Mouse (Mus musculus) limb, embryonic 13.5 days (tissue): ENCODE results near the gene Naa80. TPM values are rescaled to one million over a fixed set of nuclear protein-coding genes. Genes with fewer than 3 reads are reported as not detected.

Experiments used
- ATAC-seq: fragments of 200-750 bp; cut with Nextera tagmentation; 2 replicates; pipeline ENCODE4 v1.8.0; 2017; ENCODE audit warnings: low read depth, moderate number of reproducible peaks, moderate TSS enrichment; ENCODE audit not compliant: low FRiP score
- H3K27ac ChIP-seq: fragments of 300-500 bp; sonication (generic); 2 replicates; pipeline ENCODE4 v1.5.1; 2015; ENCODE audit warnings: inconsistent platforms, mild to moderate bottlenecking, moderate library complexity
- H3K27me3 ChIP-seq: fragments of 300-500 bp; sonication (generic); 2 replicates; pipeline ENCODE4 v1.6.1; 2015; ENCODE audit warnings: mild to moderate bottlenecking, inconsistent platforms
- H3K36me3 ChIP-seq: fragments of 300-500 bp; sonication (generic); 2 replicates; pipeline ENCODE4 v1.6.1; 2015; ENCODE audit warnings: inconsistent platforms, mild to moderate bottlenecking, moderate library complexity
- H3K4me1 ChIP-seq: fragments of 300-500 bp; sonication (generic); 2 replicates; pipeline ENCODE4 v1.6.1; 2015; ENCODE audit warnings: inconsistent platforms
- H3K4me2 ChIP-seq: fragments of 300-500 bp; sonication (generic); replicated peaks from 2 replicates; pipeline ENCODE4 v1.6.1; 2015; ENCODE audit warnings: inconsistent platforms, mild to moderate bottlenecking, moderate library complexity
- H3K4me3 ChIP-seq: fragments of 300-500 bp; sonication (generic); 2 replicates; pipeline ENCODE4 v1.5.1; 2015; ENCODE audit warnings: moderate library complexity, mild to moderate bottlenecking, inconsistent platforms
- H3K9ac ChIP-seq: fragments of 300-500 bp; sonication (generic); 2 replicates; pipeline ENCODE4 v1.6.1; 2015; ENCODE audit warnings: mild to moderate bottlenecking, inconsistent platforms
- H3K9me3 ChIP-seq: fragments of 300-500 bp; sonication (generic); 2 replicates; pipeline ENCODE4 v1.6.1; 2016; ENCODE audit warnings: inconsistent platforms
- WGBS: fragments of 180-500 bp; shearing (Covaris S2); methylation state at CpG from one replicate; pipeline ENCODE4 v1.1.7; 2015; 5-methylcytosine and 5-hydroxymethylcytosine counted together
- polyA plus RNA-seq: library from polyadenylated mRNA; unstranded; fragments of >200 nt; fragmentation: Nextera tagmentation; extraction: Ambion mirVana; gene quantifications from 2 replicates; pipeline ENCODE4 v1.2.1, GENCODE M21; 2015

Gene Naa80
- polyA plus RNA-seq, 1 experiment from 2014 or later: 19.6 TPM

DNA sequence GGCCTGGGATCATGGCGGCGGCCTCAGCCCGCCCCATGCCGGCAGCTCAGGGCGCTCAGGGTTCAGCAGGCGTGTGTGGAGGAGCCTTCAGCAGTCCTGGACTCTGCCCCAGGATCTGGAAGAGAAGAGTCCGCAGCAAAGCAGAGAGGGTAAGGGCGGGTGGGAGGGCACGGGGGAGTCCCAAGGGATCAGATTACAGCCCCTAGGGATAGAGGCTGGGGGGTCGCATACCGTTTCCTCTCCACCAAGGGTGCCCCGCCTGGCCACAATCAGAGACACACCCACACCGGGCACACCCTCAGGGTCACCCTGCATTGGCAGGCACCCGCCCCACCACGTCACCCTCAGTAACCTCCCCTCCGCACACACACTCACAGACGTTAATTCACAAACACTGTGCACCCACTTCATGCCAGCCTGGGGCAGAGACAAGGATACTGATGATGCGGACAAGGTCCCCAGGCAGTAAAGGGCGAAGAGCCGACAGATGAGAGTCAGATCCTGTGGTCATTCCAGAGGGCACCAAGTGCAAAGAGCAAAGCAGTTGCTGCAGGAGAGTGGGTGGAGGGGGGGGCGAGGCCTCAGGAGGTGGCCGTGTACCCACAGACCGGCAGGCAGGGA lies 26.5 kb downstream of the Naa80 start:
- Histone ChIP-seq H3K4me1 (peaks cover 77% of the 10 kb centered on the region), H3K27me3 (0 out of 2 replicates have a peak, but pooled peaks cover 2% of the 10 kb centered on the region), H3K36me3 (no peaks in the 10 kb centered on the region), H3K9ac (peak overlapping the region; percentile 45; the same call in 1 of the 2 replicates), H3K4me2 (peak overlapping the region; percentile 63), H3K27ac (peak overlapping the region; percentile 65; the same call in 1 of the 2 replicates), H3K9me3 (no peaks in the 10 kb centered on the region), H3K4me3 (no peak overlapping the region)
- ATAC-seq: no peak
- WGBS: 32% methylated on average over 23 of the region's 23 CpGs

DNA sequence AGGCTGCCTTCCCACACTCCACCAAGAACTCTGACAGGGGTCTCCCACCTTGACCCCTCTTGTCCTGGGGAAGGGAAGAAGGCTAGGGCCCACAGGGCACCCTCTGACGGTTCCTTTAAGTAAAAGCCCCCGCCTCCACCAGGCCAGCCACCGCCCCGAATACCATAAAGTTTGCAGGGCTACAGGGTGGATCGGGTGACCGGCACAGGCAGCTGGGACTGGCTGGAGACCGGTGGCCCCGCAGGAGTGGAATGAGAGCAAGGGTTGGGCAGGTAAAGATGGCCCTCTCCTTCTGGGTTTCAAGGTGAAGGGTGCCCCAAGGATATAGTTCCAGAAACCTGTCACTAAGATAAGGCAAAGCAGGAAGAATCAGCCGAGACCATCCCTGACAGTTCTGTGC lies 27.9 kb downstream of the Naa80 start:
- Histone ChIP-seq H3K27me3 (no peaks in the 10 kb centered on the region), H3K4me2 (peak overlapping the region; percentile 63), H3K4me3 (peak overlapping the region; percentile 33), H3K36me3 (no peaks in the 10 kb centered on the region), H3K4me1 (peaks cover 92% of the 10 kb centered on the region), H3K9me3 (no peaks in the 10 kb centered on the region), H3K27ac (peak overlapping the region; percentile 67), H3K9ac (peak overlapping the region; percentile 62)
- 3% methylated on average over 9 of the region's 9 CpGs for WGBS
- no peak for ATAC-seq

DNA sequence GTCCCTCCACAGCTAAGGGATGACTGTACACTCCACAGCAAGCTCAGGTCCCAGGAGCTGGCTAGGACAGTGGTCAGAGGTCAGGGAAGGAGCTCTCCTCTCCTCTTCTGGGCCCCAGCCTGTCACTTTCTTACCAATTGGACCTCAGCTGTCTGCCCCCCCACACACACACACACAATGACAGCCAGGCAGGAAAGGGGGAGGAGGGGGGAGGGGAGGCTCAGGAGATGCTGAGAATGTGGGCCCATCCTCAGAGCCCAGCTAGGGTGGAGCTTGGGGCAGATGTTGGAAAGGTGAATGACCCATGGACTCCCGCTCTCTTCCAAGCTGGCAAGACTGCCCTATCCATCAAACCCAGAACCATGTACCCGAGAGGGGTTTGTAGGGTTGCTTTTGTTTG lies 28.3 kb downstream of the Naa80 start:
- Histone ChIP-seq H3K27ac (peak overlapping the region; percentile 67), H3K9me3 (no peaks in the 10 kb centered on the region), H3K4me3 (peak overlapping the region; percentile 33), H3K27me3 (no peaks in the 10 kb centered on the region), H3K9ac (peak overlapping the region; percentile 62), H3K36me3 (no peaks in the 10 kb centered on the region), H3K4me1 (peaks cover 93% of the 10 kb centered on the region), H3K4me2 (peak overlapping the region; percentile 63)
- 65% methylated on average over 2 of the region's 2 CpGs for WGBS
- no peak for ATAC-seq

DNA sequence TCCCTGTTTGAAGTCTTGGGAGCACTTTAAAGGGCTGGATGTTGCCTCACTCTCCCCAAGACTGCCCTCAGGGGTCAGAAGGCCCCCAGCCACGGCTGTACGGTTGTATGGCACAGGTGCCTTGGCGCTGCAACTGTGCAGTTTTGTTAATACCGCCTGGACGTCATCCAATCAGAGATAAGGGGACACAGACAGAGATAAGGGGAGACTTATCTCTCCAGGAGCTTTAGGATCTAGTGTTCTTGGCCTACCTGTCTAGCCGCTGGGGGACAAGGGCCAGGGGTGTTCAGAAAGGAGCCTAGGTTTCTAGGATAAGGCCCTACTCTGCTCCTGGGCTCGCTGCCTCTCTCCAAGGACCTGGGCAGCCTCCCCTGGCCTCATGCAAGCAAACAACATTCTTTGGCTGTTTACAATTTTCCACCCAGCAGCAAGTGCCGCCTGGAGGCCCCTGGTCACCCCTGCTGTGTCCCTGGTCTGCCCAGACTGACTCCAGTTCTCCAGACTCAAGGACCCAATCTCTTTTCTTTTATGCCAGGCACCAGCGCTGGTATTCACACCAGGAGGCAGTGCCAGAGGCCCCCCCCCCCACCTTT lies 29.1 kb downstream of the Naa80 start:
- WGBS: 52% methylated on average over 9 of the region's 9 CpGs
- ATAC-seq: no peak
- Histone ChIP-seq H3K4me3 (no peak overlapping the region), H3K4me1 (peaks cover 91% of the 10 kb centered on the region), H3K27ac (peak overlapping the region; percentile 67; the same call in 1 of the 2 replicates), H3K9me3 (no peaks in the 10 kb centered on the region), H3K36me3 (no peaks in the 10 kb centered on the region), H3K9ac (peak overlapping the region; percentile 35), H3K27me3 (no peaks in the 10 kb centered on the region), H3K4me2 (peak overlapping the region; percentile 63)

GRCm38 (mm10) chr9:107608741-107609432 lies 30.2 kb downstream of the Naa80 start, which contains the start of gene Sema3b:
Gene Sema3b (minus strand): TSS chr9:107609229.
- Histone ChIP-seq H3K4me1 (peaks cover 88% of the 10 kb centered on the region), H3K9me3 (no peaks in the 10 kb centered on the region), H3K27ac (peak within 1 kb of the TSS; percentile 67), H3K4me3 (no peak within 1 kb of the TSS), H3K36me3 (peaks cover 3% of the 10 kb centered on the region), H3K4me2 (peak within 1 kb of the TSS; percentile 63), H3K27me3 (no peaks in the 10 kb centered on the region), H3K9ac (peak within 1 kb of the TSS; percentile 35)
- 38% methylated on average over 11 of the region's 12 CpGs for WGBS
- peak; percentile 14; the same call in 1 of the 2 replicates for ATAC-seq

GRCm38 (mm10) chr9:107609433-107609830 lies 30.7 kb downstream of the Naa80 start:
- Histone ChIP-seq H3K4me1 (peaks cover 82% of the 10 kb centered on the region), H3K9ac (no peak overlapping the region)

DNA sequence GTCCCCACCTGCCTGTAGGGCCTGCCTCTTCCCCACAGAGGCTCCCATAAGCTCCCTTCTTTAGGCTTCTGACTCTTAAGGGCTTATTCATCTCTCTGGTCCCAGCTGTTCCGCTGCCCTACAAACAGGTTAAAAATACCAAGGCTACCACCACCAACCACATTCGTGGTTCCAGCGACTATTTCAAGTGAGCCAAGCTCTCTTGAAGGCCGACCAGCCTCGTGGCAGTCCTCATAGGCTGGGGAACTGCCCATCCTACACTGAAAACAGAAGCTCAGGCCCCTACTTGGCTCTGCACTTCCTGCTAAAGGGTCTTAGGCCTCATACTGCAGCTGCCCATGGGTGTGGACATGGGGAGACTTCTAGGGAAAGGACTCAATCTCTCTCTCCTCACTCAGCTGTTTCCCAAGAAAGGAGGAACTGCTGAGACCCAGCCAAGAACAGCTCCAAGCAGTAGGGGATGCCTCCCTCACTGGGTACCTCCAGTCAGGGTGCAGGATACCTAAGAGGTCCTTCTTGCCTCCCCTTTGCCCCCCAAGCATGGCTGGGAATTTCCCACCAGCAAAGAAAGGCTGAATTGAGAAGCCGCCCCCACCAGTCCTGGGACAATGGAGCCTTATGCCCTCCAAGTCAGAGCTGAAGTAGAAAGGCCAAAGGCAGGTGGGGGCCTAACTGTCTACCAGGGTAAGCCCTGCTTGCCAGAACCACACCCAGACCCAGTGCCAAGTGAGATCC lies 32.9 kb downstream of the Naa80 start:
- no peaks in the 10 kb centered on the region for H3K27me3 ChIP-seq
- peak overlapping the region; percentile 93 for H3K27ac ChIP-seq
- H3K36me3 ChIP-seq: peaks cover 31% of the 10 kb centered on the region
- H3K4me3 ChIP-seq: peak overlapping the region; percentile 40
- H3K9ac ChIP-seq: peak overlapping the region; percentile 66
- 0 out of 2 replicates have a peak, but pooled peaks have one; percentile 2 for ATAC-seq
- peaks cover 61% of the 10 kb centered on the region for H3K4me1 ChIP-seq
- WGBS: 73% methylated on average over 6 of the region's 6 CpGs
- H3K4me2 ChIP-seq: peak overlapping the region; percentile 70
- H3K9me3 ChIP-seq: no peaks in the 10 kb centered on the region

More at GRCm38 (mm10) chr9:107609433-107609830, 30.7 kb downstream of the Naa80 start:
- H3K27ac ChIP-seq: peak overlapping the region; percentile 67
- no peaks in the 10 kb centered on the region for H3K27me3 ChIP-seq
- peaks cover 9% of the 10 kb centered on the region for H3K36me3 ChIP-seq
- ATAC-seq: no peak
- H3K4me2 ChIP-seq: peak overlapping the region; percentile 63
- WGBS: 58% methylated on average over 4 of the region's 4 CpGs
- H3K4me3 ChIP-seq: no peak overlapping the region
- H3K9me3 ChIP-seq: no peaks in the 10 kb centered on the region

DNA sequence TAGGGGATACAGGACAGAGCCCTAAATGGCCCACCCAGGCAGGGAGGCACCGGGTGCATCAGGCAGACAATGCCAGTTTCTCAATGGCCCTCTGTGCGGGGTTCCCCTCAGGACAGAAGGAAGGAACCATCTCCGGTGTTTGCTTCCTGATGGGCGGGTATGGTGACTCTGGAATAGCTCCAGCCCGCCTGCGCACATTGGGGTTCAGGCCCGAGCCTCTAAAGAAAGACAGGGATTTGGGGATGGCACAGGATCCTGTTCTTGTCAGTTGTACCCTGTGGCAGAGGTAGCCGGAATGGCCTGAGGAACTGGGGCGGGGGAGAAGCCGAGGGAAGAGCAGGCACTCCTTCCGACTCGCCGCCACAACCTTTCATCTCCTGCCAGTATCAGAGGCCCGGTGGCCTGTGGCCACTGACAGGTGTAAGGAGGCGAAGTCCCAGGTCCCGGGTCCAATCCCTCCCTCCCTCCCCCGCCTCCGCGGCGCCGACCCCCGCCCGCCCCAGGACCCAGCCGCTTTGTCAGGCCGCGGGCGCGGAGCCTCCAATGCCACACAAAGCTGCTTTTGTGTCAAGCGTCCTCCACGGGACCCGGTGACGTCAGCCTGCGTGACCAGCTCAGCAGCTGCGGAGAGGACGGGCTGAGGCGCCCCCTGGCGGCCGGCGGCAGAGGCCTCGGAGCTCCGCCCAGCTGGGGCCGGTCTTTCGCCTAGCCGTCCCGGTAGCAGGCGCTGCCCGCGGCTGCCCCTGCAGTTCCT lies 33.7 kb downstream of the Naa80 start:
- Histone ChIP-seq H3K27me3 (no peaks in the 10 kb centered on the region), H3K36me3 (peaks cover 36% of the 10 kb centered on the region), H3K4me1 (peaks cover 53% of the 10 kb centered on the region), H3K4me2 (peak overlapping the region; percentile 70), H3K27ac (peak overlapping the region; percentile 93), H3K9ac (peak overlapping the region; percentile 66), H3K9me3 (no peaks in the 10 kb centered on the region), H3K4me3 (peak overlapping the region; percentile 40)
- WGBS: 7% methylated on average over 45 of the region's 48 CpGs
- ATAC-seq: peak; percentile 90

GRCm38 (mm10) chr9:107612945-107613569 lies 34.4 kb downstream of the Naa80 start:
- H3K36me3 ChIP-seq: peaks cover 43% of the 10 kb centered on the region
- no peaks in the 10 kb centered on the region for H3K9me3 ChIP-seq
- H3K27ac ChIP-seq: peak overlapping the region; percentile 82; the same call in 1 of the 2 replicates
- H3K9ac ChIP-seq: peak overlapping the region; percentile 51
- H3K4me1 ChIP-seq: peaks cover 46% of the 10 kb centered on the region
- peak overlapping the region; percentile 40 for H3K4me3 ChIP-seq
- ATAC-seq: 0 out of 2 replicates have a peak, but pooled peaks have one; percentile 2
- no peaks in the 10 kb centered on the region for H3K27me3 ChIP-seq
- 11% methylated on average over 12 of the region's 12 CpGs for WGBS
- H3K4me2 ChIP-seq: peak overlapping the region; percentile 70

DNA sequence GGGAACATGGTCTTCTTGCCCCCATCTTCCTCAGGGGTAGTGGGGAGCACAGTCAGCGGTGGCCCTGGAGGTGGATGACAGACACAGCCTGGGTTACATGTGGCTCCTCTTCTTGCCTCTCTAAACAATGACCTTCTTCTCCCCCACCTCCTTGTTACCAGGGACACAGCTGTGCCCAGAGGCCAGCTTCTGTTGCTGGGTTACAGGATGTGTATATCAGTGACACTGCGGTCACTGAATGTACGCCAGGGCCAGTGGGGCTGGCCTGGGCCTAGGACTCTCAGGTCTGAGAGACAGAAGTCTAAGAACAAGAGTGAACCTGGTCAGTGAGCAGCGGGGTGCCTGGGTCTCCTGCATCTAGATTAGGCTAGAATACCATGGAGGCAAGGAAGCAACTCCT lies 36.3 kb downstream of the Naa80 start:
- no peak overlapping the region for H3K27ac ChIP-seq
- 93% methylated on average over 4 of the region's 4 CpGs for WGBS
- H3K36me3 ChIP-seq: peaks cover 62% of the 10 kb centered on the region
- no peak overlapping the region for H3K9ac ChIP-seq
- no peak for ATAC-seq
- H3K27me3 ChIP-seq: no peaks in the 10 kb centered on the region
- no peak overlapping the region for H3K4me3 ChIP-seq
- no peaks in the 10 kb centered on the region for H3K9me3 ChIP-seq
- peaks cover 28% of the 10 kb centered on the region for H3K4me1 ChIP-seq
- H3K4me2 ChIP-seq: no peak overlapping the region

- no peaks in the 10 kb centered on the region for H3K9me3 ChIP-seq
- H3K27ac ChIP-seq: no peak overlapping the region
- ATAC-seq: no peak
- peaks cover 4% of the 10 kb centered on the region for H3K4me1 ChIP-seq
- 79% methylated on average over 2 of the region's 2 CpGs for WGBS
- H3K36me3 ChIP-seq: peaks cover 75% of the 10 kb centered on the region
- no peak overlapping the region for H3K4me2 ChIP-seq
- H3K9ac ChIP-seq: no peak overlapping the region
- no peak overlapping the region for H3K4me3 ChIP-seq
- H3K27me3 ChIP-seq: no peaks in the 10 kb centered on the region
Observed at GRCm38 (mm10) chr9:107617461-107617860, 38.8 kb downstream of the Naa80 start.
